Mouse (Mus musculus) megakaryocyte progenitor cell, adult 5-6 weeks (primary cell): ENCODE measurements around the gene 1700109H08Rik. TPM values are rescaled to one million over a fixed set of nuclear protein-coding genes. Genes with fewer than 3 reads are reported as not detected.
"Not testable (repeated sequence)": the region's sequence is repeated elsewhere in the genome, so short reads cannot be mapped to it uniquely, and the experiment has no call there.

Experiments
- ATAC-seq: replicated peaks from 2 replicates; pipeline ENCODE4 v1.8.0; 2016; ENCODE audit warnings: mild to moderate bottlenecking, moderate TSS enrichment, inconsistent platforms; ENCODE audit not compliant: poor library complexity
- total RNA-seq, 2 experiments: library from RNA; stranded (forward) in 1 of 2; stranded (reverse) in 1 of 2; fragments of 157-497, 149-512 nt in 1 of 2; fragments of 200-1000 nt in 1 of 2; gene quantifications; 2 replicates each; pipeline versions ENCODE4 v1.2.3 to v1.2.4; 2015 to 2017

The 1700109H08Rik gene
- total RNA-seq (2015) (21.7 and 34.3 TPM in 2 replicates), total RNA-seq (2017) (13.2 and 14.0 TPM in 2 replicates)

GRCm38 (mm10) chr5:3571266-3571665 is at the start of gene 1700109H08Rik:
TSS of gene 1700109H08Rik (plus strand) at chr5:3571566.
- ATAC-seq = no peak

GRCm38 (mm10) chr5:3521741-3522140 is 49.6 kb upstream of the 1700109H08Rik start:
- no peak for ATAC-seq

- ATAC-seq = no peak
Measured at GRCm38 (mm10) chr5:3522826-3523225, 48.5 kb upstream of the 1700109H08Rik start.

DNA sequence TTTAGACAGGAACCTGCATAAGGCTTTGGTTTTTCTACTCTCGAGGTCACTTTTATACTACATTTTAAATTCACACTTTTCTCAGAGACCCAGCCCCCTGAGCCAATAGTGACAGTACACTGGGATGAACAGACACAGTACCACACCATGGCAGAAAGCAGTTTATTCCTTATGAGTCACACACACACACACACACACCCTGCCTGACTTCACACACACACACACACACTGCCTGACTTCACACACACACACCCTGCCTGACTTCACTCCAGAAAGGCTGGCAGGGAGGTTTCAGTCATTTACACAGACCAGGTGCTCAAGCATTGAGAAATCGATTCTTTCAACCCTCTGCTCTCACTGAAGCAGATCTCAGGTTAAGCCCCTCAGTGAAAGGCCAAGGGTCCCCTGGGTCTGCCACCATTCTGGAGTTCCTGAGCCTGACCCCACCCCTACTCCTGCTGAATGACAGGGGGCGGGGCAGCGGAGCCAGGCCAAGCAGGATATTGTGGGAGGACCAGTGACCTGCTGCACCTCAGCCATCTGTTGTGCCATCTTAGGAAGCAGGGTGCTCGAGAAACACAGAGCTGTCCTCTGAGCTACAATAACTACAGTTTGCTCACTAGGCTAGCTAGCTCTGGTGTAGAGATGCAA is 44.2 kb upstream of the 1700109H08Rik start:
- peak; percentile 19; the same call in 1 of the 2 replicates for ATAC-seq

GRCm38 (mm10) chr5:3529585-3530189 is 41.7 kb upstream of the 1700109H08Rik start:
- ATAC-seq = no peak

- not testable (repeated sequence) for ATAC-seq
Measured at GRCm38 (mm10) chr5:3532048-3532447, 39.3 kb upstream of the 1700109H08Rik start.

DNA sequence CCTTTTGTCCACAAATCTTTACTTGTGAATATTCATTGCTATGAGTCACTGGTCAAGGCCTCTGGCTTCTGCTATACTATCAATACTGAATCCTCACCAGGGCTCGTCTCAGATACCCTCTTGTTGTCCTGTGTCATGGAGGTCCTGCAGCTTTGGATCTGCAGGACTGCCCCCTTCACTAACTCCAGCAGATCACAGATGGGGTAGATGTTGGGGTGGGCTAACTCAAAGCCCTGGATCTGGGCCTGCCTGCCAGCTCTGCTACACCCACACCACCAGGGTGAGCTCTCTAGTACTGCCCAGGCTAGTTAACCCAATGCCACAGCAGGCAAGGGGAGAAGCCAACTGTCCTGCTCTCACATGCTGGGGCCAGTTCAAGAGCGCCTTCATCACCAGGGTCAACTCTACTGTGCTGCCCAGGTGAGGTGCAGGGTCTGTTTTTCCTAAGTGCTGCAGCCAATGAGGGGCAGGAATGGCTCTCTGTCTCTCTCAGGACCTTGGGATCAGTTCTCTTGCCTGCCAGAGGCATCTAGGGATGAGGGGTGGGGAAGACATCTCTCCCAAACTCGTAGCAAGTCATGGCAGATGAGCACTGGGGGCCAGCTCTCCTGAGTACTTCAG is 34.7 kb upstream of the 1700109H08Rik start:
- ATAC-seq = no peak

GRCm38 (mm10) chr5:3538505-3539472 is 32.6 kb upstream of the 1700109H08Rik start:
- peak; percentile 51 for ATAC-seq

DNA sequence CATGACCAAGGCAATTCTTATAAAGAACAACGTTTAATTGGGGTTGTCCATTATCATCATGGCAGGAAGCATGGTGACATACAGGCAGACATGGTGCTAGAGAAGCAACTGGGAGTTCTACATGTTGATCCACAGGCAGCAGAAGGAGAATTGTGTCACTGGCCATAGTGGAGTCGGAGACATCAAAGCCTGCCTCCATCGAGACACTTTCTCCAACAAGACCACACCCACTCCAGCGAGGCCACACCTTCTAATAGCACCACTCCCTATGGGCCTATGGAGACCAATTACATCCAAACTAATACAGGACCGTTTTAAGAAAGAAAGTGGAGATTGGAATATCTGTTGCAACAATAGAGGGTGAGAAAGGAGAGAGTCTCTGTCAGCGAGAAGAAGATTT is 29.5 kb upstream of the 1700109H08Rik start:
- ATAC-seq = no peak

- ATAC-seq = peak; percentile 97
Measured at GRCm38 (mm10) chr5:3543629-3544479, 27.5 kb upstream of the 1700109H08Rik start, which contains the start of gene Fam133b. TSS of gene Fam133b (plus strand) at chr5:3543833.

DNA sequence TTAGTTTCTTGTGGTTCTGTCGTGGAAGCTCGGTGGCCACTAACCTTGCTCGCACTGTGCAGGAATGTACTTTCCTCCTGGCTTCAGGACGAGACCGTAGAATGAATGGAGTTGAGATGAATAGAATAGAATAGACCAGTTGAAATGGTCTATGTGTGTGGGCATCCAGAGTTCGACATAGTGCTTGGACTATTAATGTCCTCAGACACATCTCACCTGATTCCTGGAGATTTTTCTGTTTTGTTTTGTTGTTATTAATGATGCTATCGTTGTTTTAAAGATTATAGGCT is 26.9 kb upstream of the 1700109H08Rik start:
- ATAC-seq = no peak

GRCm38 (mm10) chr5:3546226-3546625 is 25.1 kb upstream of the 1700109H08Rik start:
- no peak for ATAC-seq

GRCm38 (mm10) chr5:3551481-3551880 is 19.9 kb upstream of the 1700109H08Rik start:
- ATAC-seq = no peak

DNA sequence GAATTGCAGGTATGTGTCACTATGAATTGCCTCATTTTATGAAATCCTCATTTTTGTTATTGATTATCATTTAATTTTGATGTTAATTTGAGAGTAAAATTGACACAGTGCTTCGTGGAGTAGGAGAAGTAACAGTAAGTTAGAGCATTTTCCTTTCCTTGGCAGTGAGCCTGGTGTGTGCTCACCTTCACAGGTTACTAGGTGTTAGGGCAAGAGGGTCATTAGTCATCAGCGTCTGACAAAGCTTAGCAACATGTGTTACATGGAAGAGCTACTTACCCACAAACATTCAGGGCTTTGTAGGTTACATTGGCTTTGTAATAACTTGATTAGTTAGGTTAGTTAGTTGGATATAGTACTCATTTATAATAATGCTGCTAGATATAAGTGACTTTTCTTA is 17.2 kb upstream of the 1700109H08Rik start:
- ATAC-seq = no peak

DNA sequence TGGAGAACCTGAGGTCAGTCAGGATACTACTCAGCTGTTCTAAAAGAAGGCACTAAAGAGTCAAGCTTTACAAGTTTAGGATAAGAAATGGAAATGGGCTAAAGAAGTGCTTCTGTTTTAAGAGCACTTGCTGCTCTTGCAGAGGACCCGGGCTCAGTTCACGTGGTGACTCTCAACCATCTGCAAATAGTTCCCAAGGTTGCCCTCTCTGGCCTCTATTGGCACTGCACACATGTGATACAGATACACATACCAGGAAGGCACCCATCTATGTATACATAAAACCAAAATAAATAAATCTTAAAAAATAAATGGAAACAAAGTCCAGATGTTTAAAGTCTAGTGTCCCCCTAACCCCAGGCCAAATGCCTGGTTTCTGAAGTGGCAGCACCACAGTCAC is 3.5 kb downstream of the 1700109H08Rik start:
- peak; percentile 48; the same call in 1 of the 2 replicates for ATAC-seq

GRCm38 (mm10) chr5:3577939-3578338 is 6.6 kb downstream of the 1700109H08Rik start:
- ATAC-seq = no peak

GRCm38 (mm10) chr5:3579066-3579465 is 7.7 kb downstream of the 1700109H08Rik start:
- no peak for ATAC-seq

GRCm38 (mm10) chr5:3595693-3596398 is 24.5 kb downstream of the 1700109H08Rik start, which contains the start of gene Pex1:
TSS of gene Pex1 (plus strand) at chr5:3596066.
- peak; percentile 94 for ATAC-seq

- ATAC-seq = peak; percentile 87
Measured at GRCm38 (mm10) chr5:3596399-3596766, 25.0 kb downstream of the 1700109H08Rik start, which contains the start of gene Rbm48. TSS of gene Rbm48 (minus strand) at chr5:3596585.
